Mouse (Mus musculus) retina, postnatal 1 day (tissue): ENCODE measurements around the gene Scn4a.
A peak's percentile ranks its signal among the peaks of the same experiment; 100 is the strongest.

Experiments used
- DNase-seq: peaks from one replicate; pipeline ENCODE4 v3.0.0-alpha.2; 2012

Gene Scn4a

DNA sequence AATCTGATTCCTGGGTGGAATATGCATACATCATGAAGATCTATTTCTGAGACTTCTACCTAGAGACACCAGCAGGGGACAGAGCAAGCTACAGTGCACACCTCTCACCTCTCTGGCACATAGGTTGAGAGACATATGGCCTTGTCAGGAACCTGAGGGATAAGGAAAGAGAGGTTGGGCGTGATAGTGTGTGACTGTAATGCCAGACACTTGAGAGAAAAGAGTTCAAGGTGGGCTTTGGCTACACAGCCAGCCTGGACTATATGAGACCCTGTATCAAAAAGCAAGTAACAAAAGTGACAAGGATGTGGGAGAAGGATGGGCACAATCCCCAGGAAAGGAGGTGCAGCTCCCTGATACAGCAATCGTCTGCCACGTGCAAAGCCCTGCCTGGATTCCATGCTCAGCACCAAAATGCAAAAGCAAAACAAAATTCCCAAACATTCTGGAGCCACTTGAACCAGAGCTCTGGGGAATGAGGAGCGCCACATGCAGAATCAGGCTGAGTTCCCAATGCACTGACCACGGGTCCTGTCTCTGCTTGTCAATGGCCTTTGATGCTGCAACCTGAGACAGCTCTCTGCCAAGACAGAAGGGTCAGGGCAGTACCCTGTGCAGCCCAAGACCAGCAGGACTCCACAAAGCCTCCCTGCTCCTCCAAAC lies 81.8 kb downstream of the Scn4a start:
- DNase-seq, result no peak

DNA sequence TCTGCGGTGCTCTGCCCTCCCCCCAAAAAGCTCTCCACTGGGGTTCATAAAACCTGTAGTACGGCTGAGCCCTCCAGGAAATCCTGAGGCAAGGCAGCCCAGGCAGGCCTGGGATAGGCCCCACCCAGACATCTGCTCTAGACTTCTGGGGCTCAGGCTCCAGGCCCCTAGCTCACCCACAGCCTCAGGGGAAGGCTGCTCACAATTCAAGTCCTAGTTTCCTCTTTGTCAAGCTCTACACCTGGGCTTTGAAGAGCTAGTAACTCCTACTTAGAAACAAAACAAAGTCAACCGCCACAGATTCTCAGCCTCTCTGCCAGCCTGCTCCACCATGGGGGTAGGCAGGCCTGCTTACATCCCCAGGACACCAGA lies 84.0 kb downstream of the Scn4a start:
- DNase-seq, result peak; percentile 61
